Mouse (Mus musculus) hindbrain, embryonic 11.5 days (tissue): ENCODE results near the gene Brk1. TPM values are rescaled to one million over a fixed set of nuclear protein-coding genes. Genes with fewer than 3 reads are reported as not detected.
A peak's percentile ranks its signal among the peaks of the same experiment; 100 is the strongest.

Experiments used
- ATAC-seq: fragments of 200-750 bp; cut with Nextera tagmentation; 2 replicates; pipeline ENCODE4 v1.8.0; 2017; ENCODE audit warnings: mild to moderate bottlenecking, moderate TSS enrichment, moderate library complexity; ENCODE audit not compliant: low FRiP score
- DNase-seq: peaks from one replicate; pipeline ENCODE4 v3.0.0-alpha.2; 2015; ENCODE audit warnings: low spot score
- H3K27ac ChIP-seq: fragments of 300-500 bp; sonication (generic); 2 replicates; pipeline ENCODE4 v1.5.1; 2014; ENCODE audit warnings: mild to moderate bottlenecking, low read depth, low read length
- H3K27me3 ChIP-seq: fragments of 300-500 bp; sonication (generic); 2 replicates; pipeline ENCODE4 v1.6.1; 2014; ENCODE audit warnings: mild to moderate bottlenecking, low read length, moderate library complexity, mixed read lengths; ENCODE audit not compliant: control insufficient read depth, insufficient read depth
- H3K36me3 ChIP-seq: fragments of 300-500 bp; sonication (generic); 2 replicates; pipeline ENCODE4 v1.6.1; 2014; ENCODE audit warnings: mild to moderate bottlenecking, low read length, moderate library complexity, mixed read lengths; ENCODE audit not compliant: control insufficient read depth, insufficient read depth
- H3K4me1 ChIP-seq: fragments of 300-500 bp; sonication (generic); replicated peaks from 2 replicates; pipeline ENCODE4 v1.6.1; 2014; ENCODE audit warnings: low read length, mixed read lengths; ENCODE audit not compliant: control insufficient read depth, insufficient read depth
- H3K4me2 ChIP-seq: fragments of 300-500 bp; sonication (generic); replicated peaks from 2 replicates; pipeline ENCODE4 v1.6.1; 2014; ENCODE audit warnings: mild to moderate bottlenecking, low read depth, low read length
- H3K4me3 ChIP-seq: fragments of 300-500 bp; sonication (generic); 2 replicates; pipeline ENCODE4 v1.5.1; 2014; ENCODE audit warnings: low read depth, low read length
- H3K9ac ChIP-seq: fragments of 300-500 bp; sonication (generic); 2 replicates; pipeline ENCODE4 v1.6.1; 2014; ENCODE audit warnings: low read depth, low read length
- H3K9me3 ChIP-seq: fragments of 300-500 bp; sonication (generic); 2 replicates; pipeline ENCODE4 v1.6.1; 2016; ENCODE audit warnings: low read length; ENCODE audit not compliant: control insufficient read depth
- WGBS: fragments of 180-500 bp; shearing (Covaris S2); extraction: QIAGEN DNeasy Blood & Tissue Kit; methylation state at CpG from one replicate; pipeline ENCODE4 v1.1.7; 2014; 5-methylcytosine and 5-hydroxymethylcytosine counted together
- polyA plus RNA-seq: library from polyadenylated mRNA; unstranded; fragments of >200 nt; fragmentation: Nextera tagmentation; extraction: Ambion mirVana; gene quantifications from 2 replicates; pipeline ENCODE4 v1.2.1, GENCODE M21; 2014

Brk1 gene
- polyA plus RNA-seq, 1 experiment from 2014 or later, result 221 TPM

DNA sequence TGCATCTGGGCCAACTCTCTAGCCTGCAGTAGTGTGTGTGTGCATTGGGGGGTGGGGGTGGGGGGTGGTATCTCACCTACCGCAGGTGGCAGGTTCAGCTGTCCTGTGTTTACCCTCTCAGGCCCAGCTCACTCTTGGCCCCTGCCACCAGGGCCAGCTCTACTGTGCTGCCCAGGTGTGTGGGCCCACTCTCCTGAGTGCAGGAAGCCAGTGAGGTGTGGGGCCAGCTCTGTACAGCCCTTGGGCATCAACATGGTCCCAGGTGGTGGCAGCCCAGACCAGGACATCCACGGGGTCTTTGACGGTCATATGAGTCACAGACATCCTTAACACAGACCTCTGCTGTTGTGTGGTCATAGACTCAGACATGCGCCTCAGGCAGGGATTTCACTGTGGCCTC lies 28.3 kb downstream of the Brk1 start:
- DNase-seq (no peak), ATAC-seq (no peak)
- Histone ChIP-seq H3K27ac (no peak overlapping the region), H3K27me3 (no peaks in the 10 kb centered on the region), H3K9ac (no peak overlapping the region), H3K36me3 (no peaks in the 10 kb centered on the region), H3K4me3 (no peak overlapping the region), H3K9me3 (no peaks in the 10 kb centered on the region), H3K4me2 (no peak overlapping the region), H3K4me1 (no peaks in the 10 kb centered on the region)
- 98% methylated on average over 4 of the region's 4 CpGs for WGBS

DNA sequence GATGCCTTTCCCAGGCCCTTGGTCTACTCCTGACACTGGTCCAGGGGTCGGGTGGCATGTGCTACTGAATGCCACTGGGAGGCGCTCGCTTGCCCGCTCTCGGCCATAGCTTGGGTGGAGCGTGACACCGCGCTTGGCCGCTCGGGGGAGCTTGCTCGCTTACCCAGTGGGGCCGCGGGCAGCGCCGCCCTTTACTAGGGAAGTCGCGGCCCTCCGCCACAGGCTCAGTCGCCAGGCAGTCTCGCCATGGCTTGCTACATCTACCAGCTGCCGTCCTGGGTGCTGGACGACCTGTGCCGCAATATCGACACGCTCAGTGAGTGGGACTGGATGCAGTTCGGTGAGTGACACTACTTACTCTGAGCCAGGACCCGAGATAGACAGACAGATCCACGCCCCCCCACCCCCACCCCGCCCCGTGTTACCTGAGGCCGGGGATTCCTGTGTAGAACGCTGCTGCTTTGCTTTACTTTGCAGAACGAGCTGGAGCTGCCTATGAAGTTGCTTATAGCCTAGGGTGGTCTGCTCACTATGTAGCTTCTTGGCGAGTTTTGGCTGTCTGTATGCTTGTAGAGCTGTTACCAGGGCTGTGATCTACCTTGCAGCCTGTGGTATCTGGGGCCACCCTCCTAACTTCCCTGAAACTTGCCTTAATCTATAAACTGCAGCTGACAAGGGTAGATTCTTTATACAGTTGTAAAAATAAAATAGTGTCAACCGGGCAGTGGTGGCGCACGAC lies 33.9 kb downstream of the Brk1 start, which contains the start of gene Irak2:
Gene Irak2 (plus strand): TSS at position 166 of the 739 bp plus-strand sequence.
- ATAC-seq (peak; percentile 93), DNase-seq (peak; percentile 95)
- Histone ChIP-seq H3K4me1 (no peaks in the 10 kb centered on the region), H3K36me3 (no peaks in the 10 kb centered on the region), H3K27me3 (no peaks in the 10 kb centered on the region), H3K9me3 (no peaks in the 10 kb centered on the region), H3K9ac (peak within 1 kb of the TSS; percentile 34), H3K4me2 (peak within 1 kb of the TSS; percentile 50), H3K27ac (no peak within 1 kb of the TSS), H3K4me3 (peak within 1 kb of the TSS; percentile 36)
- 10% methylated on average over 34 of the region's 37 CpGs for WGBS

DNA sequence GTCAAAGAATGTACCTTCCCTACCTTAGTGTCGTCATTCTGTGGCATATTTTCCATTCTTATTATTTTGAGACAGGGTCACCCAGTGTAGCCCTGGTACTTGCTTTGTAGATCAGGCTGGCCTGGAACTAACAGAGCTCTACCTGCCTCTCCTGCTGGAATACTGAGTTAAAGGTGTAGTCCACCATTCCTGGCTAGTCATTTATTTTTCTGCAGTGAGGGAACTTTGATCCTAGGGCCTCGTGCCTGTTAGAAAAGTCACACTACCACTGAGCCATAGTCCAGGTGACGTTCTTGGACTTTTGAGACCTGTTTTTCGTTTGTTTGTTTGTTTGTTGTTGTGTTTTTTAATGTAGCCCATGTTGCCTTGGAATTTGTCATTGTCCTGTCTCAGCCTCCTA lies 34.6 kb downstream of the Brk1 start:
- ATAC-seq (no peak), DNase-seq (no peak)
- Histone ChIP-seq H3K4me2 (no peak overlapping the region), H3K27me3 (no peaks in the 10 kb centered on the region), H3K4me1 (no peaks in the 10 kb centered on the region), H3K27ac (no peak overlapping the region), H3K9ac (no peak overlapping the region), H3K9me3 (no peaks in the 10 kb centered on the region), H3K4me3 (no peak overlapping the region), H3K36me3 (no peaks in the 10 kb centered on the region)
- 83% methylated on average over 4 of the region's 4 CpGs for WGBS

DNA sequence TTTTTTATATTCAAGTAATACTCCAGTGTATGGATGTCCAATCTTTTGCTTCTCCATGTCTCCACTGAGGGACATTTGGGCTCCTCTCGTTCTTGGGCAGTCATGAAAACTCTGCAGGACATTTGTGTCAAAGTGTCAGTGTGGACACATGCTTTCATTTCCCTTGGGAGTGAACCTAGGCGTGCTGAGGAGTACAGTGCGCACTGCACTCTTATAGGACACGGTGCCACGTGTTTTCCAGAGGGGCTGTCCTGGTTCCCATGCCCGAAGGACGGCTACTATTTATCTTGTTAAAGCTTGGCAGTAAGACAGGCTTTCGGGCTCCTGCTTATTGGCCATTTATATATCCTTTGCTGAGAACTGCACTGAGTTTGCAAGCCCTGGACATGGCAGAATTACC lies 38.0 kb downstream of the Brk1 start:
- Histone ChIP-seq H3K4me1 (no peaks in the 10 kb centered on the region), H3K36me3 (no peaks in the 10 kb centered on the region), H3K9ac (no peak overlapping the region), H3K27me3 (no peaks in the 10 kb centered on the region), H3K4me2 (no peak overlapping the region), H3K4me3 (no peak overlapping the region), H3K9me3 (no peaks in the 10 kb centered on the region), H3K27ac (no peak overlapping the region)
- 89% methylated on average over 8 of the region's 8 CpGs for WGBS
- no peak for DNase-seq
- ATAC-seq, result no peak

DNA sequence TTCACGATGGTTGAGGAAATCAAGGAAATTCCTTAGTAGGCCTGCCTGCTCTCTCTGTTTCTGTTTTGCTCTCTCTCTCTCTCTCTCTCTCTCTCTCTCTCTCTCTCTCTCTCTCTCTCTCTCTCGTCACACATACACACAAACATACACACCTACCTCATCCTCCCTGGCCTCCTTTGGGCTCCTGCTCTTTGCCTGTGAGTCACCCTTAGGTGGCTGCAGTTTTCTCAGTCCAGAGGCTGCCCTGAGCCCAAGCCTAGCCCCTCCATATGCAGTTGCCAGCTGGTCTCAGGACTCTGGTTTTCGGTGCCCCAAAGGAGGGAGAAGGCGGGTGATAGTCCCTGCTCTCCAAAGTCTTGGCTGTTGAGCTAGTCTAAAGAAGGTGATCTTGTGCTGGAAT lies 38.4 kb downstream of the Brk1 start:
- Histone ChIP-seq H3K27me3 (no peaks in the 10 kb centered on the region), H3K4me2 (no peak overlapping the region), H3K4me1 (no peaks in the 10 kb centered on the region), H3K36me3 (no peaks in the 10 kb centered on the region), H3K4me3 (no peak overlapping the region), H3K9ac (no peak overlapping the region), H3K9me3 (no peaks in the 10 kb centered on the region), H3K27ac (no peak overlapping the region)
- ATAC-seq (no peak), DNase-seq (no peak)
- whole genome bisulfite sequencing, result 77% methylated on average over 4 of the region's 4 CpGs

DNA sequence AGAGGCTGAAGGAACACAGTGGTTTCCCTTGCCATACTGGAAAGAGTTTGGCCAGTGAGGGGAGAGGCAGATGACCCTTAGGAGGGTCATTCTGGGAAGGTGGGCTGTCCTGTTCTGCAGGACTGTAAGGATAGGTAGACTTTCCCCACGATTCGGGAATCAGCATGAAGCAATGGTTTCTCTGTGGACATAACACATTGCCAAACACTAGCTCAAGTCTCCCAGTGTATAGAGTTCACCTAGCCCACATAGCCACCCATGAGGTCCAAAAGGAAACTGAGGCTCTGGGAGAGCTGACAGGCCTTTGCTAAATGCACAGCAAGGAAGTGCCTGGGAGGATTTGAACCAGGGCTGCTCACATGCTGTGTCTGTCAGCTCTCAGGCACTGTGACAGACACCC lies 39.4 kb downstream of the Brk1 start:
- DNase-seq (no peak), ATAC-seq (no peak)
- no peak overlapping the region for H3K4me3 ChIP-seq
- no peak overlapping the region for H3K27ac ChIP-seq
- no peak overlapping the region for H3K9ac ChIP-seq
- H3K9me3 ChIP-seq, result no peaks in the 10 kb centered on the region
- H3K36me3 ChIP-seq, result no peaks in the 10 kb centered on the region
- no peak overlapping the region for H3K4me2 ChIP-seq
- no peaks in the 10 kb centered on the region for H3K27me3 ChIP-seq
- WGBS, result 90% methylated on average over 2 of the region's 2 CpGs
- H3K4me1 ChIP-seq, result no peaks in the 10 kb centered on the region

DNA sequence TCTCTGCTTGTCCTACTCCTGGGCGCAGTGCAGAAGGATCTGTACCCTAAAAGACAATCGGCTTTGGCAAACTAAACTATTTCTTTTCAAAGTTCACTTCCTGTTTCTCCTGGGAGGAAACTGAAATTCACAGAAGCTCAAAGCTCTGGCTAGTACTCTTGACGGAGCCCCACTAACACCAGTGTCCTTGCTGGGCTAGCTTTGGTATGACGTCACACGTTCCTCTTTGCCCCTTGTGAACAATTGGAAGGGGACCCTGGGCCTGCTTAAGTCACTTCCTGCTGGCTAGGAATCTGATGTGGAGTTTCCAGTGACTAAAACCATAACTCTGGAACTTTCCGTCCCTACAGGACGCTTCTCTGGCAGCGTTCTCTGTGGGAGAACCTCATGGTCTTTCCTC lies 40.2 kb downstream of the Brk1 start:
- H3K4me3 ChIP-seq, result no peak overlapping the region
- no peak for ATAC-seq
- no peak overlapping the region for H3K4me2 ChIP-seq
- H3K4me1 ChIP-seq, result no peaks in the 10 kb centered on the region
- DNase-seq, result no peak
- WGBS, result 87% methylated on average over 8 of the region's 8 CpGs
- H3K36me3 ChIP-seq, result no peaks in the 10 kb centered on the region
- H3K27ac ChIP-seq, result no peak overlapping the region
- H3K27me3 ChIP-seq, result no peaks in the 10 kb centered on the region
- H3K9me3 ChIP-seq, result no peaks in the 10 kb centered on the region
- H3K9ac ChIP-seq, result no peak overlapping the region

DNA sequence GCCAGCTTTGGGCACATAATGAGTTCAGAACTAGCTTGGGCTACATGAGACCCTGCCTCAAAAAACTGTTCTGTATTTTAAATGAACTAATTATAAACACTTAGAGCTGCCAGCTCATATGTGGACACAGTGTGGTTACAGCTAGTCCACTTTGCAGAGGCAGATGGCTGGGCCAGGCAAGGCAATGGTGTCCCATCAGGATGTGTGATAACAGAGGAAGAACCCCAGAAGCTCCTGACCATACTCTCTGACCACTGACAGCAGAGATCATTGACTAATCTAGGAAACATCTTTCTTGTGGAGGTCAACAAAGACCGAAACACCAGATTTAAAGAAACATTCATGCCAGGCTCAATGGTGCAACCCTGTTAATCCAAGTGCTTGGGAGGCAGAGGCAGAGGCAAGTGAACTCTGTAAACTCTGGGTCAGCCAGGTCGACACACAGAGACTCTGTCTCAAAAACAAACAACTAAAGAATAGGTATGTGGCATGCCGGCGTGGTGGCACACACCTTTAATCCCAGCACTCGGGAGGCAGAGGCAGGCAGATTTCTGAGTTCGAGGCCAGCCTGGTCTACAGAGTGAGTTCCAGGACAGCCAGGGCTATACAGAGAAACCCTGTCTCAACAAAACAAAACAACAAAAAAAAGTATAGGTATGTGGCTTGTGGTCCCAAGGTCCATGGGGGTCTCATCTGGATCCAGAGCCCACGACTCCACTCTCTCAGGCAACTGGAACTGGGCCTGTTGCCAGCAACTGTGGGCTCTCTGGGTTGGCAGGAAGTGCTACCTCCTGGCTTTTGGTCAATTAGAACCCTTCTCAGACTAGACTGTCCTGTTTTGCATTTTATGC lies 45.0 kb downstream of the Brk1 start:
- DNase-seq, result no peak
- WGBS, result 84% methylated on average over 7 of the region's 7 CpGs
- ATAC-seq, result no peak
- H3K27me3 ChIP-seq, result no peaks in the 10 kb centered on the region
- H3K9me3 ChIP-seq, result no peaks in the 10 kb centered on the region
- no peaks in the 10 kb centered on the region for H3K4me1 ChIP-seq
- no peak overlapping the region for H3K9ac ChIP-seq
- no peaks in the 10 kb centered on the region for H3K36me3 ChIP-seq
- no peak overlapping the region for H3K4me2 ChIP-seq
- H3K4me3 ChIP-seq, result no peak overlapping the region
- H3K27ac ChIP-seq, result no peak overlapping the region
